Mouse (Mus musculus): ENCODE results near the gene 4930548H24Rik. TPM values are rescaled to one million over a fixed set of nuclear protein-coding genes. Genes with fewer than 3 reads are reported as not detected.
A peak's percentile ranks its signal among the peaks of the same experiment; 100 is the strongest.
"Not testable (repeated sequence)": the region's sequence is repeated elsewhere in the genome, so short reads cannot be mapped to it uniquely, and the experiment has no call there.

4930548H24Rik gene
- polyA plus RNA-seq, 1 experiment, result not detected

GRCm38 (mm10) chr5:31512481-31512880, 26.9 kb downstream of the 4930548H24Rik start:
- H3K4me1 ChIP-seq (ENCODE audit: control insufficient read depth, insufficient read depth, insufficient read length, low read length), result no peaks in the 10 kb centered on the region

GRCm38 (mm10) chr5:31520556-31520955, 35.0 kb downstream of the 4930548H24Rik start:
- H3K27ac ChIP-seq (replicated peaks; ENCODE audit: low read depth, low read length), result no peak overlapping the region

More at GRCm38 (mm10) chr5:31512481-31512880, 26.9 kb downstream of the 4930548H24Rik start:
- no peak overlapping the region for H3K4me3 ChIP-seq (ENCODE audit: insufficient read depth, low read depth, low read length)
- no peak overlapping the region for H3K27ac ChIP-seq (replicated peaks; ENCODE audit: low read depth, low read length)

GRCm38 (mm10) chr5:31526354-31527116, 41.0 kb downstream of the 4930548H24Rik start, which contains the start of gene Slc4a1ap:
Slc4a1ap (plus strand) TSS chr5:31526995.
- Histone ChIP-seq H3K4me3 (ENCODE audit: insufficient read depth, low read depth, low read length) (peak within 1 kb of the TSS; percentile 98), H3K27ac (replicated peaks; ENCODE audit: low read depth, low read length) (peak within 1 kb of the TSS; percentile 96), H3K4me1 (ENCODE audit: control insufficient read depth, insufficient read depth, insufficient read length, low read length) (peaks cover 5% of the 10 kb centered on the region)

More at GRCm38 (mm10) chr5:31520556-31520955, 35.0 kb downstream of the 4930548H24Rik start:
- H3K4me1 ChIP-seq (ENCODE audit: control insufficient read depth, insufficient read depth, insufficient read length, low read length), result peaks cover 2% of the 10 kb centered on the region
- H3K4me3 ChIP-seq (ENCODE audit: insufficient read depth, low read depth, low read length), result no peak overlapping the region

GRCm38 (mm10) chr5:31527117-31527680, 41.7 kb downstream of the 4930548H24Rik start:
- H3K4me3 ChIP-seq (ENCODE audit: insufficient read depth, low read depth, low read length), result peak overlapping the region; percentile 98
- peaks cover 5% of the 10 kb centered on the region for H3K4me1 ChIP-seq (ENCODE audit: control insufficient read depth, insufficient read depth, insufficient read length, low read length)
- H3K27ac ChIP-seq (replicated peaks; ENCODE audit: low read depth, low read length), result no peak overlapping the region

GRCm38 (mm10) chr5:31527707-31528106, 42.2 kb downstream of the 4930548H24Rik start, which contains the start of gene Supt7l:
Supt7l (minus strand) TSS chr5:31527807.
- H3K27ac ChIP-seq (replicated peaks; ENCODE audit: low read depth, low read length), result peak within 1 kb of the TSS; percentile 96
- H3K4me1 ChIP-seq (ENCODE audit: control insufficient read depth, insufficient read depth, insufficient read length, low read length), result not testable (repeated sequence)

GRCm38 (mm10) chr5:31528560-31528959, 43.0 kb downstream of the 4930548H24Rik start:
- Histone ChIP-seq H3K27ac (replicated peaks; ENCODE audit: low read depth, low read length) (no peak overlapping the region), H3K4me1 (ENCODE audit: control insufficient read depth, insufficient read depth, insufficient read length, low read length) (peaks cover 5% of the 10 kb centered on the region), H3K4me3 (ENCODE audit: insufficient read depth, low read depth, low read length) (no peak overlapping the region)

More at GRCm38 (mm10) chr5:31527707-31528106, 42.2 kb downstream of the 4930548H24Rik start, which contains the start of gene Supt7l:
- peak within 1 kb of the TSS; percentile 98 for H3K4me3 ChIP-seq (ENCODE audit: insufficient read depth, low read depth, low read length)

GRCm38 (mm10) chr5:31535228-31535627, 49.7 kb downstream of the 4930548H24Rik start:
- no peaks in the 10 kb centered on the region for H3K4me1 ChIP-seq (ENCODE audit: control insufficient read depth, insufficient read depth, insufficient read length, low read length)

More at GRCm38 (mm10) chr5:31535228-31535627, 49.7 kb downstream of the 4930548H24Rik start:
- H3K4me3 ChIP-seq (ENCODE audit: insufficient read depth, low read depth, low read length), result no peak overlapping the region
- H3K27ac ChIP-seq (replicated peaks; ENCODE audit: low read depth, low read length), result no peak overlapping the region

Other genes with a start within 250 kb of the 4930548H24Rik start
- 31.0 and 33.7 TPM in 2 replicates for gene Nrbp1, start 244.9 kb upstream of the 4930548H24Rik start, polyA plus RNA-seq (2012; ENCODE audit: insufficient read depth, insufficient read length, missing spikeins)
- gene Gm9970, start 244.5 kb upstream of the 4930548H24Rik start, polyA plus RNA-seq (2012; ENCODE audit: insufficient read depth, insufficient read length, missing spikeins), result not detected in 2 replicates
- gene Krtcap3, start 234.0 kb upstream of the 4930548H24Rik start, polyA plus RNA-seq (2012; ENCODE audit: insufficient read depth, insufficient read length, missing spikeins), result 2.0 TPM in 1 of 2 replicates, not detected in the other
- gene Ift172, start 194.6 kb upstream of the 4930548H24Rik start, polyA plus RNA-seq (2012; ENCODE audit: insufficient read depth, insufficient read length, missing spikeins), result 28.9 and 34.5 TPM in 2 replicates
- gene Fndc4, start 189.7 kb upstream of the 4930548H24Rik start, polyA plus RNA-seq (2012; ENCODE audit: insufficient read depth, insufficient read length, missing spikeins), result 3.6 and 3.7 TPM in 2 replicates
- 0.99 TPM in 1 of 2 replicates, not detected in the other for gene Gckr, start 188.3 kb upstream of the 4930548H24Rik start, polyA plus RNA-seq (2012; ENCODE audit: insufficient read depth, insufficient read length, missing spikeins)
- 5.0 and 6.7 TPM in 2 replicates for gene Zfp512, start 33.3 kb upstream of the 4930548H24Rik start, polyA plus RNA-seq (2012; ENCODE audit: insufficient read depth, insufficient read length, missing spikeins)
- gene Gpn1, start 9.0 kb downstream of the 4930548H24Rik start, polyA plus RNA-seq (2012; ENCODE audit: insufficient read depth, insufficient read length, missing spikeins), result 13.1 and 18.8 TPM in 2 replicates
- 15.2 and 18.4 TPM in 2 replicates for gene Slc4a1ap, start 41.3 kb downstream of the 4930548H24Rik start, polyA plus RNA-seq (2012; ENCODE audit: insufficient read depth, insufficient read length, missing spikeins)
- gene Supt7l, start 42.1 kb downstream of the 4930548H24Rik start, polyA plus RNA-seq (2012; ENCODE audit: insufficient read depth, insufficient read length, missing spikeins), result 11.2 and 11.5 TPM in 2 replicates
- gene Mrpl33, start 111.2 kb downstream of the 4930548H24Rik start, polyA plus RNA-seq (2012; ENCODE audit: insufficient read depth, insufficient read length, missing spikeins), result 464 and 474 TPM in 2 replicates
- 5.5 and 6.1 TPM in 2 replicates for gene Rbks, start 211.9 kb downstream of the 4930548H24Rik start, polyA plus RNA-seq (2012; ENCODE audit: insufficient read depth, insufficient read length, missing spikeins)
- 70.1 and 71.0 TPM in 2 replicates for gene Babam2, start 211.9 kb downstream of the 4930548H24Rik start, polyA plus RNA-seq (2012; ENCODE audit: insufficient read depth, insufficient read length, missing spikeins)

All from brown adipose tissue, adult 24 weeks (tissue).